Mouse (Mus musculus): ENCODE measurements around the gene Tmem110. TPM values are rescaled to one million over a fixed set of nuclear protein-coding genes. Genes with fewer than 3 reads are reported as not detected.

The Tmem110 gene
- polyA plus RNA-seq, 1 experiment = 15.7 TPM

DNA sequence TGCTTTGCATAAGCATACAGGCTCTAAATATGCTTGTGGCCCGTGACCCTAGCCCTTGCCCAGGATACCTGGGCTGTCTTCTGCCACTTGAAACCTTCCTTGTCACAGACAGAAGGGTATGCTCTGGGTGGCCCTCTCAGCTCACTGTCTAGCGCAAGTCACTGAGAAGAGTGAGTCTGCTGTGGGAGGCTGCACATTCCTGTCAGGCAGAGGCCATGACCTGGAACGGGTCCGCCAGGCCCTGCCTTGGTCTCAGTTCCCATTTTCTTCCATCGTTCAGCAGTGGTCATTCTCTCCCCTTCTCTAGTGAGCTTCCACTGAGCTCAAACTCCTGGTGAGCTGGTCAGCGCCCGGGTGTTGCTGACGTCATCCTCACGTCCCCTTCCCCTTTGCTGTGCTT, 50.6 kb downstream of the Tmem110 start:
- Histone ChIP-seq H3K27me3 (ENCODE audit: control insufficient read depth, insufficient read depth, insufficient read length) (no peaks in the 10 kb centered on the region), H3ac (ENCODE audit: control insufficient read depth, insufficient read length, low read depth) (no peak overlapping the region), H3K79me3 (ENCODE audit: low read depth) (no peaks in the 10 kb centered on the region), H3K4me3 (ENCODE audit: insufficient read depth, poor library complexity, severe bottlenecking) (no peak overlapping the region), H3K36me3 (ENCODE audit: control insufficient read depth, insufficient read depth) (peaks cover 4% of the 10 kb centered on the region), H3K79me2 (ENCODE audit: control insufficient read depth, insufficient read depth) (no peaks in the 10 kb centered on the region)
- TF ChIP-seq FOSL1 (IDR thresholded peaks at IDR 0.05; ENCODE audit: insufficient read depth, low read length, poor library complexity, severe bottlenecking) (no peak), MYOG (IDR thresholded peaks at IDR 0.05; ENCODE audit: control insufficient read depth, extremely low read depth, insufficient read length) (no peak), CTCF (IDR thresholded peaks at IDR 0.05; ENCODE audit: control insufficient read depth, insufficient read depth, insufficient read length) (no peak), MAX (IDR thresholded peaks at IDR 0.05) (no peak), MYOD1 (IDR thresholded peaks at IDR 0.05; ENCODE audit: control insufficient read depth, insufficient read length, low read depth) (no peak), CEBPB (IDR thresholded peaks at IDR 0.05; ENCODE audit: low read depth) (no peak), USF1 (IDR thresholded peaks at IDR 0.05; ENCODE audit: low read depth) (no peak)

DNA sequence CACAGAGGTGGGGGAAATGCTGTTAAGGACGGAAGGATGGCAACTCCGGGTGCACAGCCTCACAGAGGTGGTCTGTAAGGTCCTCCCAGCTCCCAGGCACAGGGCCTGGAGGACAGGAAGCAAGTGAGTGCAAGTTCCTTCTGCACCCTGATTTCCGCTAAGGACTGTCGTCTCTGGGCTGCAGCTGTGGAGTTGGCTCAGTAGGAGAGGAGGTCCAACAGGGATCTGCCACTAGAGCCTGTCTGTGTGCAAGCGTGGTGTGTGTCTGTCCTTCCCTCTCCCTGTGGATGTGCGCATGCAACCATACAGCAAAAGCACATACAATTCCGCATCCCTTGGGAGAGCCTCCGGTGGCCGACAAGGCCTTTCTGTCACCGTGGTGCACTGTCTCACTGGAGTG, 51.1 kb downstream of the Tmem110 start:
- no peak overlapping the region for H3ac ChIP-seq (ENCODE audit: control insufficient read depth, insufficient read length, low read depth)
- no peaks in the 10 kb centered on the region for H3K79me3 ChIP-seq (ENCODE audit: low read depth)
- TF ChIP-seq CTCF (IDR thresholded peaks at IDR 0.05; ENCODE audit: control insufficient read depth, insufficient read depth, insufficient read length) (no peak), MYOD1 (IDR thresholded peaks at IDR 0.05; ENCODE audit: control insufficient read depth, insufficient read length, low read depth) (no peak)
- H3K4me3 ChIP-seq (ENCODE audit: insufficient read depth, poor library complexity, severe bottlenecking) = no peak overlapping the region
- H3K27me3 ChIP-seq (ENCODE audit: control insufficient read depth, insufficient read depth, insufficient read length) = no peaks in the 10 kb centered on the region
- H3K36me3 ChIP-seq (ENCODE audit: control insufficient read depth, insufficient read depth) = peaks cover 4% of the 10 kb centered on the region
- no peaks in the 10 kb centered on the region for H3K79me2 ChIP-seq (ENCODE audit: control insufficient read depth, insufficient read depth)

DNA sequence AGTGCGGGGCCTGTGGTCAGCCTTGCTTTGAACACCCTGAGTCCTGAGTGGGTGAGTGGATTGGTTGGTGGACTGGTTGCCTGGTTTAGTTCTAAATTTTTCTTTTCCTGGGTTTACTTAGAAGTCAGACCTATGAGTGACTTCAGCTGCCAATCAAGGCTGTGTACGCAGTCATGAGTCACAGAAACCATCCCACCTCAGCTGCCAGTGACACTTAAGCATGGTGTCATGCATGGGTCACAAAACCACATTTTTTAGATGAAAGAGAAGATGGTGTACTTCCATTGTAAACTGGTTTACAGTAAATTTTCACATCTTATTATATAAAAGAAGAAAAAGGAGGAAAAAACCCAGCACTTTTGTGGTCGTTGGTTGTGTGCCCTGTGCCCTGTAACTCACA, 52.4 kb downstream of the Tmem110 start:
- H3K27me3 ChIP-seq (ENCODE audit: control insufficient read depth, insufficient read depth, insufficient read length) = no peaks in the 10 kb centered on the region
- H3K36me3 ChIP-seq (ENCODE audit: control insufficient read depth, insufficient read depth) = peaks cover 4% of the 10 kb centered on the region
- H3K79me3 ChIP-seq (ENCODE audit: low read depth) = no peaks in the 10 kb centered on the region
- H3K79me2 ChIP-seq (ENCODE audit: control insufficient read depth, insufficient read depth) = no peaks in the 10 kb centered on the region
- no peak overlapping the region for H3K4me3 ChIP-seq (ENCODE audit: insufficient read depth, poor library complexity, severe bottlenecking)
- TF ChIP-seq CTCF (IDR thresholded peaks at IDR 0.05; ENCODE audit: control insufficient read depth, insufficient read depth, insufficient read length) (no peak), MYOG (IDR thresholded peaks at IDR 0.05; ENCODE audit: control insufficient read depth, extremely low read depth, insufficient read length) (no peak), USF1 (IDR thresholded peaks at IDR 0.05; ENCODE audit: low read depth) (no peak), MYOD1 (IDR thresholded peaks at IDR 0.05; ENCODE audit: control insufficient read depth, insufficient read length, low read depth) (peak; percentile 80), MAX (IDR thresholded peaks at IDR 0.05) (no peak), FOSL1 (IDR thresholded peaks at IDR 0.05; ENCODE audit: insufficient read depth, low read length, poor library complexity, severe bottlenecking) (peak; percentile 58), CEBPB (IDR thresholded peaks at IDR 0.05; ENCODE audit: low read depth) (no peak)
- no peak overlapping the region for H3ac ChIP-seq (ENCODE audit: control insufficient read depth, insufficient read length, low read depth)

DNA sequence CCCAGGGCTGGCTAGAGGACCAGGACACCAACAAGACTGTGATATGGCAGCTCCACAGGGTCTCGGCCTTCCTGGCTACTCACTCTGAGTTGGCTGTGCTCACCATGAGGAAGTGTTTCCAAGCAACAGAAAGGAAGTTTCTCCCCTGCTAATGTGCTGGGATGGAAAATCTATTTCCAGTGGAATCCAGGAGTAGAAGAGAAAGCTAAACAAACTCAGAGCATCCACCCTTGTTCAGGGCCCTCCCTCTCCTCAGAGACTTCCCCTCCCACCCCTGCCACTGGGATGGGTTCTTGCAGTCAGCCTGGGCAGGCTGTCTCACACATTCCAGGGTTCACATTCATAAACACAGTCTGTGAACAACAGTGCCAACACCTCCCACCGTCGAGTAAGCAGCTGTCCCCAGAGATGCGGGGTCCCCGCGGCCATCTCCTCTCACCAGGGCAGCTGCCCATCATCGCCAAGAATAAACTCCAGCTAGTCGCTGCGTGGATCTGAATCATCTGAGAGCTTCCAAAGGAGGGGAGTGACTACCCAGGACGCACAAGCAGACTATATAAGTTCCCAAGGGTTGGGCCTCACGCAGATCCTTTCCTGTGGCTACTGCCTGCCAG, 53.7 kb downstream of the Tmem110 start, which contains the start of gene Mustn1:
TSS of gene Mustn1 (plus strand) at position 243 of the 614 bp plus-strand sequence.
- Histone ChIP-seq H3K79me3 (ENCODE audit: low read depth) (no peaks in the 10 kb centered on the region), H3K36me3 (ENCODE audit: control insufficient read depth, insufficient read depth) (peaks cover 4% of the 10 kb centered on the region), H3K79me2 (ENCODE audit: control insufficient read depth, insufficient read depth) (no peaks in the 10 kb centered on the region), H3K27me3 (ENCODE audit: control insufficient read depth, insufficient read depth, insufficient read length) (no peaks in the 10 kb centered on the region), H3ac (ENCODE audit: control insufficient read depth, insufficient read length, low read depth) (no peak within 1 kb of the TSS), H3K4me3 (ENCODE audit: insufficient read depth, poor library complexity, severe bottlenecking) (no peak within 1 kb of the TSS)
- TF ChIP-seq FOSL1 (IDR thresholded peaks at IDR 0.05; ENCODE audit: insufficient read depth, low read length, poor library complexity, severe bottlenecking) (no peak), CTCF (IDR thresholded peaks at IDR 0.05; ENCODE audit: control insufficient read depth, insufficient read depth, insufficient read length) (no peak), MYOD1 (IDR thresholded peaks at IDR 0.05; ENCODE audit: control insufficient read depth, insufficient read length, low read depth) (peak; percentile 66)

DNA sequence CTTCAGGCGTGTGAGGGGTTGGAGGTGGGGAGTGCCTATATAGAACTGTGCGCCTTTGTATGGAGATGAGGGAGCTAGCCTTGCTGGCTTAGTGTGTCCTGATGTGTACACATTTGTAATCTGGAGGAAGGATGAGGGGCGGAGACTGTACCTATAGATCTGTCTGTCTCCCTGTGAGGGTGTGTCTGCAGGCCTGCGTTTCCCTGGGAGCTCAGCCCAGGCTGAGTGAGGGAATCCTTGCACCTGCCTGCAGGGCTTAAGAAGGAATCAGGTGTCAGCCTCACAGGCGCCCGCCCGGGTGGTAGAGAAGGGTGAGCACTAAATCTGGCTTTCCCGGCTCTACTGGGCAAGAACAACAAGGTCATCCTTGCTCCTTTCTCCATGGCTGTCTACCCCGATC, 54.4 kb downstream of the Tmem110 start:
- TF ChIP-seq MAX (IDR thresholded peaks at IDR 0.05) (no peak), MYOG (IDR thresholded peaks at IDR 0.05; ENCODE audit: control insufficient read depth, extremely low read depth, insufficient read length) (no peak), MYOD1 (IDR thresholded peaks at IDR 0.05; ENCODE audit: control insufficient read depth, insufficient read length, low read depth) (no peak), CEBPB (IDR thresholded peaks at IDR 0.05; ENCODE audit: low read depth) (no peak)
- Histone ChIP-seq H3K79me2 (ENCODE audit: control insufficient read depth, insufficient read depth) (no peaks in the 10 kb centered on the region), H3K79me3 (ENCODE audit: low read depth) (no peaks in the 10 kb centered on the region)

DNA sequence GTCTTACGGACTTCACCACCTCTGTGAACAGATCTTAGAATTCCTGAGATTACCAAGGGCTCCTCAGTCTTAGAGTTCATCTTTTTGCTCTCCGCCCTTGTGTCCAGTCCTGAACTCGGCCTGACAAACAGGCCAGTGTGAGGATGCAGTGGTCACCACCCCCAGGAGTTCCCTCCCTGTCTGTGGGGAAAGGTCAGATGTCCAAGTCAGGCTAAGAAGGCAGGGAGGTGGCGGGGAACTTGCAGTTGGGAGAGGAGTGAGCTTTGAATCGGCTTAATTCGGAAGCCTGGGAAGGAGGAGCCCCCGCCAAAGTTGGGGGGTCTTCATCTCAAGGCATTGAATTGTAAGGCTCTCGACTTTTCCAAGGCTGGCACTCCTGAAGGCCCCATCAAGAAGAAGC, 54.9 kb downstream of the Tmem110 start:
- no peaks in the 10 kb centered on the region for H3K79me3 ChIP-seq (ENCODE audit: low read depth)
- no peaks in the 10 kb centered on the region for H3K79me2 ChIP-seq (ENCODE audit: control insufficient read depth, insufficient read depth)
- H3K27me3 ChIP-seq (ENCODE audit: control insufficient read depth, insufficient read depth, insufficient read length) = no peaks in the 10 kb centered on the region
- H3ac ChIP-seq (ENCODE audit: control insufficient read depth, insufficient read length, low read depth) = no peak overlapping the region
- H3K36me3 ChIP-seq (ENCODE audit: control insufficient read depth, insufficient read depth) = peaks cover 4% of the 10 kb centered on the region
- no peak for TF ChIP-seq MYOD1 (IDR thresholded peaks at IDR 0.05; ENCODE audit: control insufficient read depth, insufficient read length, low read depth)
- no peak for TF ChIP-seq CTCF (IDR thresholded peaks at IDR 0.05; ENCODE audit: control insufficient read depth, insufficient read depth, insufficient read length)
- no peak for TF ChIP-seq MYOG (IDR thresholded peaks at IDR 0.05; ENCODE audit: control insufficient read depth, extremely low read depth, insufficient read length)
- TF ChIP-seq MAX (IDR thresholded peaks at IDR 0.05) = no peak
- no peak for TF ChIP-seq USF1 (IDR thresholded peaks at IDR 0.05; ENCODE audit: low read depth)
- no peak for TF ChIP-seq FOSL1 (IDR thresholded peaks at IDR 0.05; ENCODE audit: insufficient read depth, low read length, poor library complexity, severe bottlenecking)
- no peak for TF ChIP-seq CEBPB (IDR thresholded peaks at IDR 0.05; ENCODE audit: low read depth)
- H3K4me3 ChIP-seq (ENCODE audit: insufficient read depth, poor library complexity, severe bottlenecking) = no peak overlapping the region

More for the DNA sequence above, 54.4 kb downstream of the Tmem110 start:
- no peaks in the 10 kb centered on the region for H3K27me3 ChIP-seq (ENCODE audit: control insufficient read depth, insufficient read depth, insufficient read length)
- H3ac ChIP-seq (ENCODE audit: control insufficient read depth, insufficient read length, low read depth) = no peak overlapping the region
- peaks cover 4% of the 10 kb centered on the region for H3K36me3 ChIP-seq (ENCODE audit: control insufficient read depth, insufficient read depth)
- no peak overlapping the region for H3K4me3 ChIP-seq (ENCODE audit: insufficient read depth, poor library complexity, severe bottlenecking)

Data from C2C12 (cell line).